Mouse (Mus musculus) testis, adult 2 months (tissue): ENCODE measurements around the gene Hs3st1.

Source experiments
- CTCF ChIP-seq: fragments of 200-500 bp; IDR thresholded peaks from 2 replicates; pipeline ENCODE4 v1.5.1; 2012; ENCODE audit warnings: low read depth, mild to moderate bottlenecking, inconsistent platforms, low read length, moderate library complexity; ENCODE audit not compliant: control insufficient read depth, insufficient read depth, insufficient replicate concordance
- POLR2A ChIP-seq: fragments of 200-500 bp; IDR thresholded peaks from 2 replicates; pipeline ENCODE4 v1.6.1; 2012; ENCODE audit warnings: low read depth, mild to moderate bottlenecking, inconsistent platforms, low read length, moderate library complexity; ENCODE audit not compliant: control insufficient read depth

DNA sequence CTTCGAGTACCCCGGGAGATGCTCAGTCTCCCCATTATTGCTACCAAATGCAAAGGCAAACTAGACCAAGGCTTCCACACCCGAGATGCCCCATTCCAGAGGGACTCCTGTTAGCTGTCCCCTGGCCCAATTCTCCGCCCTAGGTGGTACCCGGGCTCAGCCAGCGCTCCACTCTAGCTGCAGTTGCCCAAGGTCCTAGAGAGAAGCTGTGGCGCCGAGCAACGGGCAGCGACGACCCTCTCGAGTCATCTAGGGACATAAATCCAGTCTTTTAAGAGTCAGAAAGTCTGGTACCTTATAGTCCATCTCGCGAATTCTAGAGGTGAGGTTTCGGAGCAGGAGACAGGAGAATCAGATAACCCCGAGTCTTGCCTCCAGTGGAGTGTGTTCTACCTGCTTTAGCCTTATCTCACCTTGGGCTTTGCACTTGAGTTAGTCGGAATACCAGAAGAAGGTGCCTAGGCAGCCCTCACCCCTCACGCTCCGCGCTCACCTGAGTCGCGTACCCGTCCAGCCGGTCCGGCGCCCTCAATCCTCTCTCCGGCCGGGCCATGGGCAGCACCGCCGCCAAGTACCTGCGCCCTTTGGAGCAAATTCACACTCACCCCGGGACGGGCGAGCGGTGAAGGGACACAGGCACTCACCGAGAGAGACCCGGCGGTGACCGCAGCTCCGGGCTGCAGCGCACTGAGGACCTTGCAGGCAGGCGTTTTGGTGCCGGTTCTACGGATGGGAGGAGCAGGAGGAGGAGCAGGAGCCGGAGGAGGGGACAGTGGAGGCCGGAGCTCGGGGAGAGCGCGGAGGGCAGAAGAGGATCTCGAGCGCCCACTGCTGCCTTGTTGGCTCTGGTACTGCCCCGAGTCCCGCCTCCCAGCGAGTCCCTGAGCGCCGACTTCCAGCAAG lies 111.1 kb downstream of the Hs3st1 start:
- TF ChIP-seq CTCF (peak; percentile 40; the same call in 1 of the 2 replicates), POLR2A (no peak; the same call in 1 of the 2 replicates)
